Mouse (Mus musculus) adrenal gland, adult 2 months (tissue): ENCODE results near the gene Ssc5d. TPM values are rescaled to one million over a fixed set of nuclear protein-coding genes. Genes with fewer than 3 reads are reported as not detected.
A peak's percentile ranks its signal among the peaks of the same experiment; 100 is the strongest.
"Not testable (repeated sequence)": the region's sequence is repeated elsewhere in the genome, so short reads cannot be mapped to it uniquely, and the experiment has no call there.

Source experiments
- DNase-seq: peaks from one replicate; pipeline ENCODE4 v3.0.0; 2021
- long read RNA-seq: library from polyadenylated mRNA; stranded (forward); transcript quantifications from one replicate; pipeline ENCODE4 v2.0.0, GENCODE M21; 2021
- polyA plus RNA-seq: library from polyadenylated mRNA; depleted of rRNA; stranded (reverse); fragments of >200 nt; gene quantifications from 2 replicates; pipeline ENCODE4 v1.2.3, GENCODE M21; 2012; rRNA removed
- total RNA-seq, 2 experiments: library from RNA; stranded (reverse); gene quantifications; 2 replicates each; pipeline ENCODE4 v1.2.3; 2021

Gene Ssc5d
- total RNA-seq (1 to 10 TPM; 2.2 to 2.3 TPM), polyA plus RNA-seq (2.9 and 3.1 TPM in 2 replicates)
- long read RNA-seq = 0 reads

GRCm38 (mm10) chr7:4925441-4926381, at the start of gene Ssc5d:
Gene Ssc5d, plus strand, starts transcription at chr7:4925785.
- no peak for DNase-seq

- peak; percentile 95 for DNase-seq
Measured at GRCm38 (mm10) chr7:4876753-4877221, 48.8 kb upstream of the Ssc5d start, which contains the start of gene Isoc2a. Gene Isoc2a, plus strand, starts transcription at chr7:4877153.

DNA sequence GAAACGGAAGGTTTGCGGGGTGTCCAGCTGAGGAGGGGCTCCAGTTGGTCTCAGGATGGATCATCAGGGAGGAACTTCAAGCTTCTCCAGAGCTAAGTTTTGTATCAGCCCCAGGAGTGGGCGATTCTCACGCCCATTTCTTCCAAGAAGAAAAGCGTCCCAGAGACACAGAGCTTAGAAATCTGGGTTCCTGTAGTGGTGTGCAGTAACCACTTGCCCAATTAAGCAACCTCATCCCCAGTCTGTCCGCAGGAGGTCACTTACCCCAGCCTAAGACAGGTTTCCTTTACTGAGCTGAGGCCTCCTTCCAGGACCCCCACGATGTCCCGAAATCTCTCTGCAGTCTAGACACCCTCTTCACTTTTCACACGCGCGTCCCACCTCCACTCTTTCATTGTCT, 48.4 kb upstream of the Ssc5d start:
- DNase-seq = no peak

DNA sequence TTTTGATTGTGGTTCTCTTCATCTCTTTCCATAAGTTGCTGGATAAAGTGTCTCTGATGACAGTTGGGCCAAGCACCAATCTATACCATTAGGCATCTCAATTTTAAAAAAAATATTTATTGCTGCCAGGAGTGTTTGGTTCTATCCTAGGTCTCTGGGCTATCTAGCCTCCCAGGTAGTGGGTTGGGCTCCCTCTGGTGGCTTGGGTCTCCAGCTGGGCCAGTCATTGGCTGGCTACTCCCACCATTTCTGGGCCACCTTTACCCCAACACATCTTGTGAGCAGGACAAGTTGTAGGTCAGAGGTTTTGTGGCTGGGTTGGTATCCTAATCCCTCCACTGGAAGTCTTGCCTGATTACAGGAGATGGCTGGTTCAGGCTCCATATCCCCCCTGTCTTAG, 47.4 kb upstream of the Ssc5d start:
- DNase-seq = peak; percentile 26

DNA sequence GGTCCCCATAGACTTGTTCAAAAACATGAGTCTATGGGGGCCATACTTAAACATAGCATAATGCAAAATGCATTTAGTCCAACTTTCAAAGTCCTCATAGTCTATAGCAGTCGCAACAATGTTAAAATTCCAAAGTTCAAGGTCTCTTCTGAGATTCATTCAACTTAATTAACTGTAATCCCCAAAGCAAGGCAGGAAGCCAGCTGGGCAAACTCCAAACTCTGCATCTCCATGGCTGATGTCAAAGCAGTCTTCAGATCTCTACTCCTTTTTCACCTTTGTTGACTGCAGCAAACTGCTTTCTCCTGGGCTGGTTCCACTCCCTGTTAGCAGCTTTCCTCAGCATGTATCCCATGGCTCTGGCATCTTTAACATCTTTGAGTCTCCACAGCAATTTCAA, 46.5 kb upstream of the Ssc5d start:
- DNase-seq = not testable (repeated sequence)

- DNase-seq = no peak
Measured at GRCm38 (mm10) chr7:4886680-4887079, 38.9 kb upstream of the Ssc5d start.

DNA sequence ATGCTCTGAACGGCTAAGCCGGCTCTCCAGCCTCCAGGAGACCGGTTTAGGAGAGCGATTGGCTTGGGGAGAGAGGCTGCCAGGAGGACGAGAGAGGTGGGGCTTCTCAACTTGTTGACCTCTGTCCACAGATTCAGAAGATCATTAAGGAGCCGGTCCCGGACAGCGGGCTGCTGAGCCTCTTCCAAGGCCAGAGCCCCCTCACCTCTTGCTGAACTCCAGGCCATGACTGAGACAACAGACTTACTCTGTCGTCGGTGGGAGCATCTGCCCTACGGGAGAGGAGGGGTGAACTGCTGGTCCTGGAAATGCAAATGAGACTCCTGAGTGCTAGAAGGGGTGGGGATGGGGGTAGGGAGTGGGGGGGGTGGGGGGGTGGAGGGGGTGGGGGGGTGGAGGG, 30.4 kb upstream of the Ssc5d start:
- no peak for DNase-seq

DNA sequence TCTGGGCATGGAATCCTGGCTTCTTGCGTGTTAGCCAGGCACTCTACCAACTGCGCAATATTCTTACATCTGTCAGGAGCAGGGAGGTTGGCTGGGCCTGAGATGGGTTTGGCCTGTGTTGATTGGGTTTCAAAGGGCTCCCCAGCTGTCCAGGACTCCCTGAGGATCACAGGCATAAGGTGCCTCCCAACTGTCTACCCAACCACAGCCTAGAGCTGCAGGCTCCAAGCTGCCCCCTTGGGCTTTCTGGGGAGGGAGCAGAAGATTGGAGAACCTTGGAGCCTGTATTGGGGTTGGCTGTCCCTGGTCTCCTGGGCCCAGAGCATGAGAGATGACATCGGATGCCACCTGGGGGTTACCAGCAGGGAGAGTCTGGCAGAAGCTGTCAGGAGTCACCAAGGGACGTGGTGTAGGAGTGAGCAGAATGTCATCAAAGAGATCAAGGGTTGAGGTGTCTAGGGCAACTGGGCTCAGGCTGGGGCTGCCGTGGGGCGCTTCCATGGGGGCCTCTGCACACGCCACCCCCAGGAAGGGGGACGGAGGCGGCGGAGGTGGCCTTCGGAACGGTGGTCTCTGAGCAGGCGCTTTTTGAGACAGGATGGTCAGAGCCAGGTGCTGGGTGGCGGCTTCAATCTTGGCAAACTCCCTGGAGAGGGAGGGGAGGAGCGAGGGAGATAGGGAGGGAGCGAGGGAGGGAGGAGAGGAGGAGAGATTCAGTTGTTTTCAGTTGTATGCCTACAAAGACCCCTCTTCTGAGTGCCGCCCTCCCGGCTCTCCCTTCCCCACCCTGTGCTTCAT, 26.5 kb upstream of the Ssc5d start:
- no peak for DNase-seq

DNA sequence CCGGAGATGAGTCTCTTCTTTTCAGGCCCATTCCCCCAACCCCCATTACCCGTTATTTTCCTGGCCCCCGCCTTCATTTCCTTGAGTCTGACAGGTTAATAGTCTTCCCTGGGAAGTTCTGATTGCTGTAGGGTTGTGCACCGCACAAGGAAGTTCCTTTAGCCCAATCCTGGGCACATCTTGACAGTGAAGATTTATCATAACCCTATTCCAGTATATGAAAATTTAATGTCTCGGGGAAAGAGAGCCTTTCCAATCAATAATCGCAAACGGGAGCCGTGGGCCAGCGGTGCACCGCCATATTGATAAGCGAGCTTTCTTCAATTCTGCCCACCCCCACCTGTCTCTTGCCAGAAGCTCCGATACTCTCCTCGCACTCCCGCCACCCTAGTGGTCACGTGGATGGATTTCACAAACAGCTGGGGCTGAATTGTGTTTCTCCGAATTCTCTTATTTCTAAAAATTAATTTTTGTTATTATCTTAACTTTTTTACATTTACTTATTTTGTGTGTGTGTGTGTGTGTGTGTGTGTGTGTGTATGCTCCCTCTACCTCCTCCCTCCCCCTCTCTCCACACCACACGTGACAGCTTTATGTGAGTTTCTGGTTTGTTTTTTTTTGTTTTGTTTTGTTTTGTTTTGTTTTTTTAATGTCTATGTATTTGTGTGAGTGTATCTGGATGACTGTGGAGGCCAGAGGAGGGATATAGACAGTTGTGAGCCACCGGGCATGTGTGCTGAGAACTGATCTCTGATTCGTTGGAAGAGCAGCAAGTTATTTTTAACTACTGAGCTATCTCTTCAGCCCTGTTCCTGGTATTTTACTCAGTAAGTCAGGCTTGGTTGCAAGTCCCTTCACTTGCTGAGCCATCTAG, 25.7 kb upstream of the Ssc5d start:
- peak; percentile 53 for DNase-seq

- DNase-seq = no peak
Measured at GRCm38 (mm10) chr7:4900523-4900851, 25.1 kb upstream of the Ssc5d start.

- DNase-seq = no peak
Measured at GRCm38 (mm10) chr7:4901171-4901570, 24.4 kb upstream of the Ssc5d start.

- no peak for DNase-seq
Measured at GRCm38 (mm10) chr7:4902404-4902803, 23.2 kb upstream of the Ssc5d start.

GRCm38 (mm10) chr7:4906466-4906950, 19.1 kb upstream of the Ssc5d start, which contains the start of gene Gm36210:
Gene Gm36210, minus strand, starts transcription at chr7:4906516.
- DNase-seq = no peak

DNA sequence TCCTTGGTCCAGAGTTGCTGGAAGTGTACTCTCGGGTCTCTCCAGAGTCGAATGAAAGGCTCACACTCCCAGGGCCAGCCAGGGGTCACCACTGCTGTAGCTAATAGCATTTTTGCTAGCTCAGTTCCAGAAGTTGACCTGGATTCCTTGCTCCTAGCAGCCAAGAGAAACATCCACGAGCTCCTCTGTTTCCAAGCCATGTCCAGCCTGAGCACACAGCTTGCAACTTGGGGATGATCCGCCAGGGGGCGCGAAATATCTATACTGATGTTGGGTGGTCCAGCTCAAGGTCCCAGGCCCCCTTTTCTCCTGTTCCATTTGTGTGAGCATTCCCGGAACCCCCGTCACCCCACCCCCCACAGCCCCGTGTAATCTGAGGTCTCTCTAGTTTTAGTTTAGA, 14.0 kb upstream of the Ssc5d start:
- DNase-seq = no peak

DNA sequence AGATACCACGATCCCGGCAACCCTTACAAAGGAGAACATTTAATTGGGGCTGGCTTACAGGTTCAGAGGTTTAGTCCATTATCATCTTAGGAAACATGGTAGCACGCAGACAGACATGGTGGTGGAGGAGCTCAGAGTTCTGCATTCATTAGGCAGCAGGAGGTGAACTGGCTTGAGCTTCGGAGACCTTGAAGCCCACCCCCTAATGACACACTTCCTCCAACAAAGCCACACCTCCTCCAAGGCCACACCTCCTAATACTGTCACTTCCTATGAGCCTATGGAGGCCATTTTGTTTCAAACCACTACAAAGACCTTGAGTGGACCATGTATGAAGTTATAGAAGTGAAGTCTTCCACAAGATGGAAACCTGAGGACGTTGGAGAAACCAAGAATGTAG, 13.3 kb upstream of the Ssc5d start:
- no peak for DNase-seq

DNA sequence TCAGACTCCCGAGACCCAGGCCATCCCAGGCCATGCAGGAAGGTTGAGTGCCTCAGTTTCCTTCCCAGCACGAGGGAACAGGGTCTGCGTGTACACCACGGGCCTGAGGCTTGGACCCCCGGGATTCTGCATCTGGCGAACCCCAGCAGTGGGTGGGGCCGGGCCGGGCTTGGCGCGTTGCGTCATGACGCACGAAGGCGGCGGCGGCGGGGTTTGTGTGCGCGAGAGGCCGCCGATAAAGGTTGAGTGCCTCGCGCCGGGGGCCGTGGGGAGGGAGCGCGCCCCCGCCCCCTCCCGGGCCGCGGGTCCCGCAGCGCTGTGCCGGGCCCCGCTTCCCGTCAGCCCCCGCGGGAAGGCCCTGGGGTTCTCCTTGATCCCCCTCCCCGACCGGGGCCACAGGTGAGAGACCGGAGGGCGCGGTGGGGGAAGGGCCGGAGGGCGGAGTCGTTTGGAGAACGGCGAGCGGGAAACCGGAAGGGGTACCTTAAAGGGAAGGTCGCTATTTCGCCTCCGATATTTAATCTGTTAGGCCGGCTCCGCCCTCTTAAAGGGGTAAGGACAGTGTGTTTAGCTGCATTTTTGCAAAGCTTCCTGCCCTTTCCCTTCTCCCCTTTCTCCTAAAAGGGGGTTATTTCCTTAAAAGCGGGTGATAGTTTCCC, 10.4 kb upstream of the Ssc5d start, which contains the start of gene Zfp628:
Zfp628 (plus strand) TSS at position 211 of the 659 bp plus-strand sequence.
- peak; percentile 96 for DNase-seq

DNA sequence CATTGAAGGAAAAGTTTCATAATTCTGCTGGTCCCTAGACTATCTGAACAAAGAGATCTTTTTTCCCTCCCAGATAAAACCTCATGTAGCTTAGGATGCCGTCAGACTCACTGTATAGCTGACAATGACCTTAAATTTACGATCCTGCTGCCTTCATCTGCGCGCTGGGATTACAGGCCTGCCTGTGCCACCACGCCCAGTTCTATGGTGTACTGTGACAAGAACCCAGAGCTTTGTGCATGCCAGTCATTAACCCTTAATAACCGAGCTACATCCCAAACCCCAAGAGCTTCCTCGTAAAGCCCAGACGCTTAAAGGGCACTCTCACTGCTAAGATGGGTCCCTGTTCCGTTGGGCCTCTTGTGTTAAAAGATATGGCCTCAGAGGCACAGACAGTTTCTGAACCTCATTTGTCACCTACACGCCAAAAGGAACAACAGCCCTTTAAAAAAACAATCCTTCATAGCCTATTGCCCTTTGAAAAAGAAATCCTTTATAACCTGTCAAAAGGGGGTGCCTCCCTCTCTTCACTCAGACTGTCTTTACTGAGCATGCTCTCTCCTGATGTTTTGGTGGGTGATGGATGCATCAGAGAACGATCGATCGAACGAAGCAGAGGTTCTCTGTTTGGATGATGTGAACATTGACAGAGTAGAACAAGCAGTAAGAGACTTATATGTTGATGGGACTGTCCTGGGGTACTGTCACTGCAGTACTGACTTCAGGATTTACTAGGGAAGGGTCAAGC, 9.7 kb upstream of the Ssc5d start:
- no peak for DNase-seq

DNA sequence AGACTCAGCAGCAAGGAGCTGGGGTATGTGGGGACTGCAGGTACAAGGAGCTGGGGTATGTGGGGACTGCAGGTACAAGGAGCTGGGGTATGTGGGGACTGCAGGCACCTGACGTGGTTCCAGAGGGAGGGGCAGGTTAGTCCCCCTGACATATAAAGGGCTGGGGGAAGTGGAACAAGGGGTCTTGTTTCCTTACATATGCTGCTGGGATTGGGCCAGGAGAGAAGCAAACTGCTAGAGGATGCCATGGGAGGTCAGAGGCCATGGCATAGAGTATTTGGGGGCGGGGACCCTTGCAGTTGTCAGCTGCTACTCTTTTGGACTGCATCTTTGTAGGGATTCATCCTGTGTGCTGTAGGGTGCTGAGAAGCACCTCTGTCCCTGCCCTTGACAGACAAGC, 8.1 kb upstream of the Ssc5d start:
- DNase-seq = no peak

DNA sequence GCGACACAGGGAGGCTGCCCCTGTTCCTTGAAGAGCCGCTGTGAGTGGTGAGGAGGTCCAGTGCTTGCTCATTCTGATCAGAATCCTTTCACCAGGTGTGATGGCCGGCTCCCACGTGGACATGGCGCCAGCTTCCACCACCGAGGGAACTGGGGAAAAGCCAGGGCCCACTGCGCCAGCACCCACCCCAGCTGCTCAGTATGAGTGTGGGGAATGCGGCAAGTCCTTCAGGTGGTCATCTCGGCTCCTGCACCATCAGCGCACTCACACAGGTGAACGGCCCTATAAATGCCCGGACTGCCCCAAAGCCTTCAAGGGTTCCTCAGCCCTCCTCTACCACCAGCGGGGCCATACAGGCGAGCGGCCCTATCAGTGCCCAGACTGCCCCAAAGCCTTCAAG, 6.9 kb upstream of the Ssc5d start:
- DNase-seq = no peak

DNA sequence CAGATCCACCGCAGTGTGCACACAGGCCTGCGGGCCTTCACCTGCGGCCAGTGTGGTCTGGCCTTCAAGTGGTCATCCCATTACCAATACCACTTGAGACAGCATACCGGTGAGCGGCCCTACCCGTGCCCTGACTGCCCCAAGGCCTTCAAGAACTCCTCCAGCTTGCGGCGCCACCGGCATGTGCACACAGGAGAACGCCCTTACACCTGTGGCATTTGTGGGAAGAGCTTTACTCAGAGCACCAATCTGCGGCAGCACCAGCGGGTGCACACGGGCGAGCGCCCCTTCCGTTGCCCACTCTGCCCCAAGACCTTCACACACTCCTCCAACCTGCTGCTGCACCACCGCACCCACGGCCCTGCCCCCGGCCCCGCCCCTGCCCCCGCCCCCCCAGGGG, 6.5 kb upstream of the Ssc5d start:
- DNase-seq = no peak
